Mouse (Mus musculus) adrenal gland, postnatal 4 days (tissue): ENCODE data around the gene Fbxo42. TPM values are rescaled to one million over a fixed set of nuclear protein-coding genes. Genes with fewer than 3 reads are reported as not detected.
A peak's percentile ranks its signal among the peaks of the same experiment; 100 is the strongest.

Source experiments
- DNase-seq, 2 experiments: peaks; one replicate each; pipeline ENCODE4 v3.0.0; 2021 to 2022; ENCODE audit warnings: low spot score in 2 of 2, mixed read lengths in 2 of 2
- total RNA-seq, 2 experiments: library from RNA; stranded (reverse); gene quantifications; 2 replicates each; pipeline ENCODE4 v1.2.3; 2021

Fbxo42 gene
- total RNA-seq, 2 experiments from 2014 or later: 25.3 to 25.9 TPM

- DNase-seq: no peak
These were observed 19.4 kb downstream of the Fbxo42 start for GRCm38 (mm10) chr4:141167156-141167555.

- no peak for DNase-seq
These were observed 24.4 kb downstream of the Fbxo42 start for GRCm38 (mm10) chr4:141172121-141172520.

GRCm38 (mm10) chr4:141175783-141176182, 28.1 kb downstream of the Fbxo42 start:
- DNase-seq: no peak

GRCm38 (mm10) chr4:141176328-141176838, 28.7 kb downstream of the Fbxo42 start:
- DNase-seq: no peak

GRCm38 (mm10) chr4:141178500-141178899, 30.8 kb downstream of the Fbxo42 start:
- DNase-seq: no peak

- DNase-seq: no peak
These were observed 33.1 kb downstream of the Fbxo42 start for GRCm38 (mm10) chr4:141180831-141181230.

GRCm38 (mm10) chr4:141181981-141182380, 34.3 kb downstream of the Fbxo42 start:
- no peak for DNase-seq

GRCm38 (mm10) chr4:141183932-141184331, 36.2 kb downstream of the Fbxo42 start:
- no peak for DNase-seq

GRCm38 (mm10) chr4:141184426-141184825, 36.7 kb downstream of the Fbxo42 start:
- no peak for DNase-seq

- no peak for DNase-seq
These were observed 39.5 kb downstream of the Fbxo42 start for GRCm38 (mm10) chr4:141186923-141187836.

GRCm38 (mm10) chr4:141191294-141191693, 43.6 kb downstream of the Fbxo42 start:
- DNase-seq: no peak

- DNase-seq: no peak
These were observed 46.8 kb downstream of the Fbxo42 start for GRCm38 (mm10) chr4:141194553-141194952.

- no peak for DNase-seq
These were observed 49.4 kb downstream of the Fbxo42 start for GRCm38 (mm10) chr4:141196981-141197685.

GRCm38 (mm10) chr4:141197686-141198035, 49.9 kb downstream of the Fbxo42 start:
- no peak for DNase-seq

GRCm38 (mm10) chr4:141200906-141201305, 53.2 kb downstream of the Fbxo42 start:
- DNase-seq: no peak

GRCm38 (mm10) chr4:141202192-141202591, 54.5 kb downstream of the Fbxo42 start:
- DNase-seq: no peak

GRCm38 (mm10) chr4:141204580-141205061, 56.9 kb downstream of the Fbxo42 start:
- DNase-seq: peak in 1 of 2 experiments; percentile 25

- DNase-seq: no peak
These were observed 59.4 kb downstream of the Fbxo42 start for GRCm38 (mm10) chr4:141207081-141207480.

- DNase-seq: no peak
These were observed 63.0 kb downstream of the Fbxo42 start for GRCm38 (mm10) chr4:141210524-141211219.

GRCm38 (mm10) chr4:141211646-141212045, 63.9 kb downstream of the Fbxo42 start:
- no peak for DNase-seq

GRCm38 (mm10) chr4:141212892-141213291, 65.2 kb downstream of the Fbxo42 start:
- DNase-seq: no peak
